Mouse (Mus musculus) T-helper 2 cell (primary cell): ENCODE results near the gene Zfyve28.

Experiments
- in situ Hi-C: fragments of 300-600 bp; cut with MboI, MseI; formaldehyde crosslinking; loops from one replicate; pipeline ENCODE4 v1.15.1; 2025; ENCODE audit warnings: high pct_unique_total_duplicates

The Zfyve28 gene

DNA sequence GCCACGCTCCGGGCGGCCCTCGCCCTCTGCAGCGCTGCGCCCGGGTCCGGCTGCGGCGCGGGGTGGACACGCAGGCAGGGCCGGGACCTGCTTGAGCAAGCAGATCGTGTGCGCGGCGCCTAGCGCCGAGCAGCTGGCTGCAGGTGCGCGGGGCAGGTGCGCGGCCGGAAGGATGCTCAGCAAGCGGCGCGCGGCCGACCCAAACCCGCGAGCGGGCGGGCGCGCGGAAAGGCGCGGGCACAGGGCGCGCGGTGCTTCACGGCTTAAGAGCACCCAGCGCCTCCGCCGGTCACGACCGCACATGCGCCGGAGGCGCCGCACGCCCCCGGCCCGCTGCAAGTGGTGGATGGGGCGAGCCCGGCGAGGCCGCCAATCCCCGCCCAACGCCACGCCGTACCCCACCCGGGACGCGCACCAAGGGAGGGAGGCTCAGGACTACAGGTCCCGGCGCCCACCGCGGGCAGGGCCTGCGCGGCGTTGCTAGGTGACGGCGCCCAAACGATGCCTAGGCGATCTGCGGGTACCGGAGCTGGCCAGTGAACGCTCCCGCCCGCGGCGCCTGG is at the start of gene Zfyve28, which contains the start of gene Cfap99:
TSS of gene Zfyve28 (minus strand) at position 296 of the 563 bp plus-strand sequence.
TSS of gene Cfap99 (plus strand) at position 447 of the 563 bp plus-strand sequence.
- in situ Hi-C loops, result no loop called here

DNA sequence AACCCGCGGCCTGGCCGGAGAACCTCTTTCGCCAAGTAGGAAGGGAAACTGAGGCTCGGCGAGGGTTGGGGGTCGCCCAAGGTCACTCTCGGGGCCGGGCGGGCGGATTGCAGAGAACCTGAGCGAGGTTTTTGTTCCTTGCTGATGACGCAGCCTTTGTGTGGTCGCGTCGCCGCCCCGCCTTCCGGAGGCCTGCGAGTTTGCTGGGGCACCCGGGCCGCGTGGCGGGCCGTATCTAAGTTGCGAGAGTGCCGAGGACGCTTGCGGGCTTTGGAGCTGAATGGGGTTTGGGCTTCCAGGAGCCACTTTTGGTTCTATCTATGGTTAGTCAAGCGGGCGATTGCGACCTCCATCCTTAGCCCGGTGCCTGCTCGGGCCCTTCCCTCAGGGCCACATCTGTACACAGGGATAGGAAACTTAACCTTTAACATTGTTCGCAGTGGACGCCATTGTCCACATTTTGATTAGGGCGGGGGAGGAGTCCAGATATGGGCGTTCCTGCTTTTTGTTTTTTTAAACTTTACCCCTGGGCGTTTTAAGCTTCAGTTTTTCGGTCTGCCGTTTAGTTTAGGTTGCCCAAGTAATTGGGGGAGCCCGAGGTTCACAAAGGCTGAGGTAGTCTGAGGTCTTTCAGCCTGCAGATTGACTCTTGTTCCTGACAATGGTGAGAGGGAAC is 48.7 kb upstream of the Zfyve28 start:
- in situ Hi-C loops, result no loop called here

DNA sequence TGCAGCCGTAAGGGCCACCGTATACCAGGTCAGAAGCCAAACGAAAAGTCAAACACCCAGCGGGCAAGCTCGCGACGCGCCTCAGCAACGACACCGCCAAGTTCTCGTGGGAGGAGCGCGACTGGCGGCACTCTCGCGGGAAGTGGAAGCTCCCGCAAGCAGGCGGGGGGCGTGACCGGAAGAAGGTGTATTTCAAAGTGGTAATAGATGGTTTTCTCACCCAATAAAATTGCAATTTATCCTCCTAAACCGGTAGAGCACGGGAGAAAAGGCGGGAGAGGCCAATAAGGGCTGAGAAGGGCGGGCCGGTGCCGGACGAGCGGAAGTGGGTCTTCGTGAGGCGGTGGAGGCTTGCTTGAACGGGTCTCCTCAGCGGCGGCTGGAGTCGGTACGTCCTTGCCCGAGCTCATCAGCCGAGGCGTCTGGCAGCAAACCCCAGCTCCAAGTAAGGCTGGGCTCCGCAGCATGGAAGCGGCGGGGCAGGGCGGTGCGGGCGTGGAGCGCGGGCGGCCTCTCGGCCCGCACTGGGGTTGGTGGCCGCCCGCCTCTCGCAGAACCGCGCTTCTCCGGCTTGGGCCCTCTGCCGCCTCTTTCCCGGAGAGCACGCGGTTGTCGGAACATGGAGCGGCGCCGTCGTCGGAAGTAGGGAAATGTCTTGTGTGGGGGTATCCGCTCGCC is 48.0 kb upstream of the Zfyve28 start, which contains the start of gene Rnf4:
TSS of gene Rnf4 (plus strand) at position 193 of the 678 bp plus-strand sequence.
- in situ Hi-C loops, result no loop called here

DNA sequence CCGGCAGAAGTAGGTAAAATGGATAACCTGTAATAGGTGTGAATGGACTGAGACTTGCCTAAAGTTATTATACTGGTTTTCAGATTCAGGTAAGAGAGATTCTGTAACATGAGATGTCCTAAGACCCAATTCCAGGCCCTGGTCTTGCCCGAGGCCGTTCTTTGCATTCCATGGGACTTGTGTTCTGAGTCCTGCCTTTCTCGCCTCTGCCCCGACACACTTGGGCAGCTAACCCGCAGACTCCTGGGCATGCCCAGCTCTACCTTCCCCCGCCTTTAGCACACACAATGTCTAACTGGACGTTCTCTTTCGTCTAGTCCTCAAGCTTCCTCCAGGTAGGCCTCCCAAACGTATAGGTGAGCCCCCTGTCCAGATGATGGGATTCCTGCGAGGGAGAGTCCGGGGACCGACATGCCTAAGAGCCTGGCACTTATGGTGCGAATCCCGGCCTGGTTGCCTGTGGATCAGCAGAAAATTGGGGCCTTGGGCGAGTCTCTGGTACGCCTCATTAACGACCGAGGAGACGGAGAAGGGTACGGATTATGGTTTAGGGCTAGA is 47.4 kb upstream of the Zfyve28 start:
- in situ Hi-C loops, result no loop called here

DNA sequence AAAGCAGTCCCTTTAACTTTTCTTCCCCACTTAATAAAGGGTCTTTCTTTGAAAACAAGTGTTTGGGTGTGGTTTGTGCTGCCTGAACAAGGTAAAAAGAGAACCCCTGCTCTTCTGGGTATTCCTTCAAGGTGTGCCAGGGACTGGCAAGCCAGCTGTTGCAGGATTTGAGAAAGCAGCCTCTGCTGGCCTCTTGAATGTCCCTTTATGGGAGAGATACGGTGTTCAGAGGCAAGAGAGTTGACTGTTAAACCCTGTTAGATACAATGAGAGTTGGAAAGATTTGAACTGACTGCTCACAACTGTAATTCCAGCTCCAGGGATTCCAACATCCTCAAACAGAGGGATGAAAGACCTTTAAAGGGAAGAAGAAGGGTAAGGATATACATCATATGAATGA is 45.8 kb upstream of the Zfyve28 start:
- in situ Hi-C loops, result no loop called here

DNA sequence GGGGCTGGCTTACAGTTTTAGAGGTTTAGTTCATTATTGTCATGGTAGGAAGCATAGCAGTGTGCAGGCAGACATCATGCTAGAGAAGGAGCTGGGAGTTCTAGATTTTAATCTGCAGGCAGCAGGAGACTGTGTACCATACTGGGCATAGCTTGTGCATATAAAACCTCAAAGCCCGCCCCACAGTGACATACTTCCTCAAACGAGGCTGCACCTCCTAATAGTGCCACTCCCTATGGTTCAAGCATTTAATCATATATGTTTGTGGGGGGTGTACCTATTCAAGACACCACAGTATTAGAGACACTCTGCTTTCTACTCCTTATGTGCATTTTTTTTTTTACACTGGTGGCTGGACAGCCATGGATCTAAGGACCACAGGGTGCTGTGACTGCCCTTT is 41.9 kb upstream of the Zfyve28 start:
- in situ Hi-C loops, result no loop called here

DNA sequence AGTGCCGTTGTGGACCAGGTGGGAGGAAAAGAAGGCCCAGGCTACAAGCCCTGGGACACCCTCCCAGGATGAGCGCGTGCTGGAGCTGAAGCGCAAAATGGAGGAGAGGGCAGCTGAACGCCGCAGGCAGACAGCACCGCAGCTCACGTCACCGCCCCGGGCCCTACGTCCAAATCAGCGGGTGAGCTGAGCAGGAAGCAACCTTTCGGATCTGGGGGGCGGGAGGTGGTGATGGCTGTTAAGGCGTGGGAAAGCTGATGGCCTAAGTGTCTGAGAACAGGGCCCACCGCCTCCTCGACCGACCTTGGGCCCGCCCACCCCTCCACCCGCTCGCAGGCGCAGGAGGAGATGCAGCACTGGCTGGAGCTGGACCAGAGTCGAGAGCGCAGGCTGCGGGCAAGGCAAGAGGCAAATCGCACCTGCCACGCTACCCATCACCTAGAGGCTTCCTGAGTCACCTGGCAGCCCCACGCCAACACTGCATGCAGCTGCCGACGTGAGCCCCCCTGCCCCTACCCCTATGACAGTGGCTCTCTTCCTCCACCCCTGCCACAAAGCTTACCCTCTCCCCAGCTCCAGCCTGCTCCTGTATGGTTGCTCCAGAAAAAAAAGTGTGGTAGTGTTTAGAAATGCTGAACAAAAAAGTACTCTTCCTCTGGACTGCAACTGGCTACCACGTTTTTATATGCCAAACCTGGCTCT is 38.8 kb upstream of the Zfyve28 start:
- in situ Hi-C loops, result no loop called here

DNA sequence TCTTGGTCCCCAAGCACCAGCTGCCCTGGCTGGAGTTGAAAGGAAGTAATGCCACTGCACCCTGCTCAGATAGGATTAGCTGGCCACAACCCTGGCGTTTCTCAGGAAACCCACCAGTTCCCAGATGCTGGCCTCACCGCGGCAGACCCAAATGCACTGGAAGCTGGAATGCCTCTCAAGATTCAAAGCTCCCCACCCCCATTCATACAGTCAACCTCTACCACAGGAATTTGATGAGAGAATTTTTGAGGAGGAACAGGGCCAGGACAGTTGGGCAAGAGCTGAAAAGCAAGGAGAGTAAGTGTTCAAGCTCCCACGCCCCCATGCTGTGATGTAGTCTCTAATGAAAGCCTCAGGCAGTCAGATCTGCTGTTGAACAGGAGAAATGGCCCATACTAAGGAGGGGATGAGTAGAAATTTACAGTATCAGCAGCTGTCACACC is 38.0 kb upstream of the Zfyve28 start:
- in situ Hi-C loops, result no loop called here

DNA sequence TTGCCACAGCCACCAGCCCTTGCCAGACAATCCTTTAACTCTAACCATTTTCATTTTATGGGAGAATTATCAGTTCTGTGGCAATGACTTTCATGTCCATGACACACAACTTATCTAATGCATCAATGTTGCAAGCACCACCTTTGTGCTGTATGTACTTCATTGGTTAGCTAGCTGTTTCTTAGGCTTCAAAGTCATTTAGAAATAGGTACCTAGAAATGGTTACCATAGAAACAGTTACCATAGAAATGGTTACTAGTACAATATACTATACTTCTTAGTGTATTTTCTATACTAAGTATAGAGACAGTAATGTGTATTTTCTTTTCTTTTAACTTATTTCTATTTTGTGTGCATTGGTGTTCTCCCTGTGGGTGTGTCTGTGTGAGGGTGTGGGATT is 37.0 kb upstream of the Zfyve28 start:
- in situ Hi-C loops, result no loop called here

DNA sequence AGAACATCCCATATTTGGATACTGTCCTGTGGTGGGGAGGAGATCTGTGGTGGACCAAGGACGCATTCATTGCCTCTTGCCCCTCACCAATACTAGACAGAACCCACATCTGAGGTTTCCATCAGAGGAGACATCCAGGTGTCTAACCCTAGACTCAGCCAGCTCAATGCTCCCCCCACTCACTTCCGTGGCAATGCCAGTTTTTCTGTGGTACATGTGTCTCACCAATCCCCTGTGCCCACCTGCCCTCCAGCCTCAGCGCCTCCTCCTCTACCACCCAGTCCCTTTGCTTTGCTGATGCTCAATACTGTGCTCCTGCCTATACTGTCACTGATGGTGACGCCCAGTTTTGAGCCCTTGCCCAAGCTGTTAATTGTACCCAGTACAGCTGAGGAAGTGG is 33.0 kb upstream of the Zfyve28 start:
- in situ Hi-C loops, result loop anchor here (25.0 kb wide), 1 partner anchor 1591 kb away; no protein-coding TSS in a partner anchor

DNA sequence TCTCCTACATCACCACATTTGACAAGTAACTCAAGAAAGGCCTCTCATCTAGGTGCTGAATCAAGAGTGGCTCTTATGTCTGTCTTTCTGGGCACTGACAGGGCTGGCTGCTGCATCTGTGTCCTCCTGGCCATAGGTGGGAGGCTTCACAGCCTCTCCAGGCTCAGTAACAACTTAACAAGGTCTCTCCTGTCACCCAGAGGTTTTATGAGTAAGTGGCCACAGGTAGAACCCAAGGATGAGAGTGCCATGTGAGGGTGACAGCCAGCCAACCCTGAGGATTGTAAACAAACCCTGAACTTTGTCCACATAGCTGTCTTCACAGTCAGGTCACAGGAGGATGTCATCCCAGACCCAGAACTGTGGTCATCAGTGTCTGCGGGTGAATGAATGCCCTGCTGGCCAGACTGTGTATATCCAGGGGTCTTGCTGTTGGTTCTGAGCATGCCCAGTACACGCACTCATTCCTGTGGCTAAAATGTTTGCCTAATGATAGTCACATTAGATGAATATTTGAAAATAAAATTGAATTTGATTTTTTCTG is 31.3 kb upstream of the Zfyve28 start:
- in situ Hi-C loops, result loop anchor here (25.0 kb wide), 1 partner anchor 1593 kb away; no protein-coding TSS in a partner anchor

DNA sequence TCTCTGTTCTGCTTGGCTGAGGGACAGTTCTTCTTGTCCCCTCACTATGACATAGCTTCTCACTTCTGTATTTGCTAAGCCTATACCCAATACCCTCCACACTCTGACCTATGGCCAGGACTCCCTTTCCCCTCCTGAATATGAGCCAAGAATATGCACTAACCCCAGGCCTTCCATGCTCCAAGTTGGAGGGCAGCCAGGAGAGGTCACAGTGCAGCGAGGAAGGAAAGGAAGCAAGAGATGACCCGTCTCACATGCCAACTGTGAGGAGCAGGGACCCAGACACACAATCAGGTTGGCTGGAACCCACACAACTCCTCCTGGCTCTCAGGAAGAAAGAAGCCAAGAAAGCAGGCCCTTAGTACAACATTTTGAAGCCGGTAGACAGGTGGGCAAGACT is 20.8 kb upstream of the Zfyve28 start:
- in situ Hi-C loops, result loop anchor here (25.0 kb wide), 1 partner anchor 1603 kb away; no protein-coding TSS in a partner anchor

DNA sequence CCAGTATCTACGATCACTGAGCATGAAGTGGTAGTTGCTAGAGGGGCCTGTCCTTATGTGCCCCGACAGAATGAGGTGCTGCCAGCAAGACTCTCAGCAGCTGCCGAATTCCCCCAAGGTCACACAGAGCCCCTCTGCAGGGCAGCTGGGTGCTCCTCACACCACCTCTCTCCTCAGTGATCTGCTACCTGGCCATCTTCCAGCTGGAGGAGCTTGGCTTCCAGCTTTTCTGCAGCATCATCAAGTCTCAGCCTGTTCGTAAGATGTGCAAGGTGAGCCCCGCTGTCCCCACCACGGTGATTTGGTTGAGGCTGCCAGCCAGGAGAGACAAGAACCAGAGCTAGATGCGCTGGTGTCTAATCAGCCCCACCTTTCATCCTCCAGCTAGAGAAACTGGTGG is 14.1 kb upstream of the Zfyve28 start:
- in situ Hi-C loops, result loop anchor here (25.0 kb wide), 1 partner anchor 1610 kb away; no protein-coding TSS in a partner anchor

DNA sequence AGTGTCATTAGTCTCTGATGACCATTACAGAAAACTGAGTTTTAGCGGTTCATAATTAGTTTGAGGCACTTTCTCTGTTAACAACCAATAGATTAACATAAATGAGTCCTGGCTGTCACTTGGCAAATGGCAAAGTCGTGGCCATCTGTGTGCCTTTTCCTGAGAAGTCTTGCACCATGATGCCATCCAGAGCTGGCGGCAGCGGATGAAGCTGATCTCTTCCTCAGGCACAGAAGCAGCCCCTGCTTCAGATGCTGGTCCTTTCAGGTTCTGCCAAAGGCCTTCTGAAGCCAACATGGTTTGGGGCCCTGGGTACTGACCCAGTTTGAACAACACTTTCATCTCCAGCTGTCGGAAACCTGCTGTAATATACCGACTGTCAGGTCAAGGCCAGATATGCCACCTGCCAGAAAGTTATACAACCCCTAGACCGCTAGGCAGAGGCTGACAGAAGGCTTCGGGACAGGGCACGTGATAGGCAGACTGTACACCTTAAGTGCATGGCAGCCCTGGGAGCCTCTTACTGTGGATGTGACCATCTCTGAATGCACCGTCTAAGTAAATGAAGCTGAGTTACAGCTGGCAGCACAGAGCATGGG is 10.8 kb upstream of the Zfyve28 start:
- in situ Hi-C loops, result no loop called here

DNA sequence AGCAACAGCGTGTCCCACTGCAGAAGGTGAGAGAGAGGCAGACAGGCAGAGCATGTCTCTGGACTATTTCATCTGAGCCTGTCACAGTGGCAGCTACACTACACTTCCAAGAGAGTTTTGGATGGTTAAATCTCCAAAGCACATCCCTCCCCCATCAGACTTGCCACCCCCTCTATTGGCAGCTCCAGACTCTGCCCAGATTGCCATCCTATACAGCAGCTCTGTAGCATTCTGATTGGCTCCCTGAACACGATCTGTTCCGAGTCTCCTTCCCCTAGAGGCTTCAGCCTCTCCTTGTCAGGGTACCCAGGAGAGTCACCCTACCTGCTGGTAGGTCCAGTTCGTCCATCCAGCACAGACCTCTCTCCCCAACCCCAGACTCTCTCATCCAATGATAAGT is 9.8 kb upstream of the Zfyve28 start:
- in situ Hi-C loops, result no loop called here

DNA sequence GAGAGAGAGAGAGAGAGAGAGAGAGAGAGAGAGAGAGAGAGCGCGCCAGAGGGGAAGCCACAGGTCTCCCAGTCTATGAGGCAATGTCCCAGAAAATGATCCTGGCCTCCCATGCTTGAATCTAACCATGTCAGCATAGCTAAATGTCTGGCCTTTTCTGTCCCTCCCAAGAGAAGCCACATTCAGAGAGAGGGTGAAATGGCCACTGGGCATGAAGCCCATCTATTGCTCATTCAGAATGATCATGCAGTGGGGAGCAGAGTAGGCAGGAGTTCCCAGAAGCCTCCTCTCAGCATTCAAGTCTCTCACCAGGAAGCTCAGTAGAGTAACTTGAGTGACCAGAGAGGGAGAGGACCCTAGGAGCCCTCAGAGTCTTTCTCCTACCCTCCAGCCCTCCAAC is 6.9 kb upstream of the Zfyve28 start:
- in situ Hi-C loops, result no loop called here

DNA sequence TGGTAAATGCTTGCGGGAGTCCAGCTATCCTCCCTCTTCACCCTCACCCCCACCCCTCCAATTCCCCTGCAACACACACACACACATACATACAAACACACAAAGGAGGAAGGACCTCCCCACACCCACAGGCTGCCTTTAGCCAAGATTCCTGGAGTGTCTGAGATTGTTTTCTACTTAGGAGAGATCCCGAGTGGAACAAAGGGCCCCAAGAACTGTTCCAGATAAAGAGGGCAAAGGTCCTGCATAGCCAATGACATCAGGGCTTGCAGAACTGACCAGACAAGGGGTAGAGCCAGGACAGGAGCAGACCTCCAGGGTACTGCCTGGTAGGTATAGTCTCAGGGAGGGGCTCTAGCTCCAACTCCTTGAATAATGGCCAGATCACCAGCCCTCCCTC is 6.4 kb upstream of the Zfyve28 start:
- in situ Hi-C loops, result loop anchor here (5.0 kb wide), 1 partner anchor 177 kb away; no protein-coding TSS in a partner anchor

DNA sequence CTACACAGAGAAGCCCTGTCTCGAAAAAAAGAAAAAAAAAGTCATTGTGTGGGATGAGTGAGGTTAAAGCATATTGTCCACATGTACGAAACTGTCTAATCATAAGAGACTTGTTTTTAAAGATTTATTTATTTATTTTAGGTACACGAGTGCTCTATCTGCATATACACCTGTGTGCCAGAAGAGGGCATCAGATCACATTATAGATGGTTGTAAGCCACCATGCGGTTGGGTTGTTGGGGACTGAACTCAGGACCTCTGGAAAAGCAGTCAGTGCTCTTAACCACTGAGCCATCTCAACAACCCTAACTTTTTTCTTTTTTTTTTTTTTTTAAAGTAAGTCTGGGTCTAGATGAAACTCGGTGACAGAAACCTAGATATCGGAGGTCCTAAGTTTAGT is 5.1 kb upstream of the Zfyve28 start:
- in situ Hi-C loops, result loop anchor here (5.0 kb wide), 1 partner anchor 176 kb away; no protein-coding TSS in a partner anchor

DNA sequence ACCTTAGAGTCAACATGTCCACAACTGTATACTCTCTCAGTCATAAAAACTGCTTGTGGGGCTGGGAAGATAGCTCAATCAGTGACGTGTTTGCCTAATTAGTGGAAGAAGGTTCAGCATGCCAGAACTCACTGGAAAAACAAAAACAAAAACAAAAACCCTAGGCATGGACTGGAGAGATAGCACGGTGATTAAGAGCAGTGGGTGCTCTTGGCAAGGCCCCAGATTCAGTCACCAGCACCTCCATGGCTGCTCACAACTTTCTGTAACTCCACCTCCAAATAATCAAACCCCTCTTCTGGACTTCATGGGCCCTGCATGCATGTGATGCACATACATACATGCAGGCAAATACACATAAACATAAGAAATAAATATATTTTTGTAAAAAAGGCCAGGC is 1.0 kb upstream of the Zfyve28 start:
- in situ Hi-C loops, result no loop called here

DNA sequence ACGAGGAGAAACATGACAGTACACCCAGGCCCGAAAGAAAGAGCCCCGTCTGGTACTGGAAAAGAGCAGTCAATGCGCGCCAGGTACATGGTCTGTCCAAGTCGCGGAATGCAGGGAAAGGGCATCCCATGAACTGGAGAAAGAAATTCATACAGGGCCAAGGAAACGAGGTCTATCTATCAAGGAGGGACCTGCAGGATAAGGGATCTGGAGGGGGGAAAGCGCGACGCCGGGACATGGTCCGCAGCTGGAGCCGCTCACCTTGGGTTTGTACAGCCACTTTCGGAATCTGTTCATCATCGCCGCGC is 457 bp downstream of the Zfyve28 start:
- in situ Hi-C loops, result no loop called here
